Mouse (Mus musculus): Measurements from ENCODE around the gene Dhps. TPM values are rescaled to one million over a fixed set of nuclear protein-coding genes. Genes with fewer than 3 reads are reported as not detected.

Dhps gene
- polyA plus RNA-seq, 1 experiment from 2014 or later = 111 TPM

GRCm38 (mm10) chr8:85084633-85085032 lies 13.1 kb downstream of the Dhps start:
- no peaks in the 10 kb centered on the region for H3K9me3 ChIP-seq
- H3K4me1 ChIP-seq (replicated peaks) = peaks cover 34% of the 10 kb centered on the region
- H3K4me2 ChIP-seq = no peak overlapping the region
- 93% methylated on average over 8 of the region's 8 CpGs for WGBS
- no peak overlapping the region for H3K4me3 ChIP-seq
- no peak for ATAC-seq (ENCODE audit: low FRiP score, low read depth)
- no peak overlapping the region for H3K27ac ChIP-seq (replicated peaks)
- no peak overlapping the region for H3K9ac ChIP-seq
- no peaks in the 10 kb centered on the region for H3K27me3 ChIP-seq
- peaks cover 3% of the 10 kb centered on the region; the same call in 1 of the 2 replicates for H3K36me3 ChIP-seq

- no peaks in the 10 kb centered on the region for H3K27me3 ChIP-seq
- no peak overlapping the region for H3K4me3 ChIP-seq
- H3K4me1 ChIP-seq (replicated peaks) = peaks cover 28% of the 10 kb centered on the region
- H3K4me2 ChIP-seq = no peak overlapping the region
- H3K9me3 ChIP-seq = no peaks in the 10 kb centered on the region
- 76% methylated on average over 3 of the region's 3 CpGs for WGBS
- H3K27ac ChIP-seq (replicated peaks) = no peak overlapping the region
- H3K9ac ChIP-seq = no peak overlapping the region
- ATAC-seq (ENCODE audit: low FRiP score, low read depth) = no peak
- peaks cover 3% of the 10 kb centered on the region; the same call in 1 of the 2 replicates for H3K36me3 ChIP-seq
These were observed 14.7 kb downstream of the Dhps start for GRCm38 (mm10) chr8:85086238-85086637.

- Histone ChIP-seq H3K4me1 (replicated peaks) (peaks cover 5% of the 10 kb centered on the region), H3K9me3 (no peaks in the 10 kb centered on the region), H3K27ac (replicated peaks) (no peak overlapping the region), H3K9ac (no peak overlapping the region), H3K4me2 (no peak overlapping the region), H3K27me3 (no peaks in the 10 kb centered on the region), H3K4me3 (no peak overlapping the region), H3K36me3 (peaks cover 8% of the 10 kb centered on the region; the same call in 1 of the 2 replicates)
- WGBS = 82% methylated on average over 2 of the region's 2 CpGs
- no peak for ATAC-seq (ENCODE audit: low FRiP score, low read depth)
These were observed 17.2 kb downstream of the Dhps start for GRCm38 (mm10) chr8:85088771-85089170.

- ATAC-seq (ENCODE audit: low FRiP score, low read depth) = no peak
- WGBS = 90% methylated on average over 11 of the region's 11 CpGs
- Histone ChIP-seq H3K27me3 (no peaks in the 10 kb centered on the region), H3K36me3 (peaks cover 12% of the 10 kb centered on the region; the same call in 1 of the 2 replicates), H3K9me3 (no peaks in the 10 kb centered on the region), H3K9ac (no peak overlapping the region), H3K4me1 (replicated peaks) (no peaks in the 10 kb centered on the region), H3K27ac (replicated peaks) (no peak overlapping the region), H3K4me2 (no peak overlapping the region), H3K4me3 (no peak overlapping the region)
These were observed 19.3 kb downstream of the Dhps start for GRCm38 (mm10) chr8:85090856-85091255.

- H3K4me1 ChIP-seq (replicated peaks) = no peaks in the 10 kb centered on the region
- H3K36me3 ChIP-seq = peaks cover 14% of the 10 kb centered on the region; the same call in 1 of the 2 replicates
- no peaks in the 10 kb centered on the region for H3K9me3 ChIP-seq
- no peak overlapping the region for H3K27ac ChIP-seq (replicated peaks)
- no peak for ATAC-seq (ENCODE audit: low FRiP score, low read depth)
- H3K4me2 ChIP-seq = no peak overlapping the region
- 36% methylated on average over 20 of the region's 21 CpGs for WGBS
- H3K27me3 ChIP-seq = no peaks in the 10 kb centered on the region
- no peak overlapping the region for H3K9ac ChIP-seq
- no peak overlapping the region for H3K4me3 ChIP-seq
These were observed 20.1 kb downstream of the Dhps start for GRCm38 (mm10) chr8:85091526-85092090.

- H3K9ac ChIP-seq = no peak overlapping the region
- peaks cover 32% of the 10 kb centered on the region for H3K36me3 ChIP-seq
- whole genome bisulfite sequencing = 94% methylated on average over 13 of the region's 13 CpGs
- no peak overlapping the region for H3K4me3 ChIP-seq
- no peak overlapping the region for H3K4me2 ChIP-seq
- H3K27me3 ChIP-seq = no peaks in the 10 kb centered on the region
- ATAC-seq (ENCODE audit: low FRiP score, low read depth) = no peak
- no peaks in the 10 kb centered on the region for H3K4me1 ChIP-seq (replicated peaks)
- H3K27ac ChIP-seq (replicated peaks) = no peak overlapping the region
- H3K9me3 ChIP-seq = no peaks in the 10 kb centered on the region
These were observed 23.5 kb downstream of the Dhps start for GRCm38 (mm10) chr8:85095051-85095450.

GRCm38 (mm10) chr8:85095566-85095965 lies 24.0 kb downstream of the Dhps start:
- no peak overlapping the region for H3K4me2 ChIP-seq
- H3K9me3 ChIP-seq = no peaks in the 10 kb centered on the region
- peaks cover 32% of the 10 kb centered on the region for H3K36me3 ChIP-seq
- WGBS = 93% methylated on average over 7 of the region's 7 CpGs
- no peak overlapping the region for H3K9ac ChIP-seq
- H3K27ac ChIP-seq (replicated peaks) = no peak overlapping the region
- no peak overlapping the region for H3K4me3 ChIP-seq
- no peak for ATAC-seq (ENCODE audit: low FRiP score, low read depth)
- no peaks in the 10 kb centered on the region for H3K4me1 ChIP-seq (replicated peaks)
- H3K27me3 ChIP-seq = no peaks in the 10 kb centered on the region

GRCm38 (mm10) chr8:85096196-85096595 lies 24.6 kb downstream of the Dhps start:
- Histone ChIP-seq H3K9ac (no peak overlapping the region), H3K4me2 (no peak overlapping the region), H3K4me3 (no peak overlapping the region), H3K9me3 (no peaks in the 10 kb centered on the region), H3K36me3 (peaks cover 32% of the 10 kb centered on the region), H3K27me3 (no peaks in the 10 kb centered on the region), H3K27ac (replicated peaks) (no peak overlapping the region), H3K4me1 (replicated peaks) (no peaks in the 10 kb centered on the region)
- WGBS = 96% methylated on average over 16 of the region's 16 CpGs
- ATAC-seq (ENCODE audit: low FRiP score, low read depth) = no peak

GRCm38 (mm10) chr8:85096850-85097249 lies 25.3 kb downstream of the Dhps start:
- Histone ChIP-seq H3K4me2 (no peak overlapping the region), H3K4me1 (replicated peaks) (no peaks in the 10 kb centered on the region), H3K27ac (replicated peaks) (no peak overlapping the region), H3K9me3 (no peaks in the 10 kb centered on the region), H3K36me3 (peaks cover 32% of the 10 kb centered on the region), H3K4me3 (no peak overlapping the region), H3K9ac (no peak overlapping the region), H3K27me3 (no peaks in the 10 kb centered on the region)
- 92% methylated on average over 4 of the region's 4 CpGs for WGBS
- ATAC-seq (ENCODE audit: low FRiP score, low read depth) = no peak

- H3K9me3 ChIP-seq = no peaks in the 10 kb centered on the region
- no peak overlapping the region for H3K4me2 ChIP-seq
- H3K27ac ChIP-seq (replicated peaks) = no peak overlapping the region
- no peak for ATAC-seq (ENCODE audit: low FRiP score, low read depth)
- H3K9ac ChIP-seq = no peak overlapping the region
- H3K27me3 ChIP-seq = no peaks in the 10 kb centered on the region
- no peaks in the 10 kb centered on the region for H3K4me1 ChIP-seq (replicated peaks)
- no peak overlapping the region for H3K4me3 ChIP-seq
- peaks cover 27% of the 10 kb centered on the region for H3K36me3 ChIP-seq
- WGBS = 87% methylated on average over 4 of the region's 4 CpGs
These were observed 28.6 kb downstream of the Dhps start for GRCm38 (mm10) chr8:85100076-85100665.

GRCm38 (mm10) chr8:85113241-85113640 lies 41.7 kb downstream of the Dhps start:
- Histone ChIP-seq H3K4me2 (no peak overlapping the region), H3K9me3 (peaks cover 3% of the 10 kb centered on the region; the same call in 1 of the 2 replicates), H3K4me1 (replicated peaks) (no peaks in the 10 kb centered on the region), H3K27ac (replicated peaks) (no peak overlapping the region), H3K36me3 (peaks cover 46% of the 10 kb centered on the region), H3K9ac (no peak overlapping the region), H3K4me3 (no peak overlapping the region), H3K27me3 (no peaks in the 10 kb centered on the region)
- 95% methylated on average over 10 of the region's 10 CpGs for WGBS
- ATAC-seq (ENCODE audit: low FRiP score, low read depth) = no peak

- Histone ChIP-seq H3K9me3 (peaks cover 3% of the 10 kb centered on the region; the same call in 1 of the 2 replicates), H3K4me2 (no peak overlapping the region), H3K4me3 (no peak overlapping the region), H3K4me1 (replicated peaks) (peaks cover 7% of the 10 kb centered on the region; the same call in 1 of the 2 replicates), H3K36me3 (peaks cover 26% of the 10 kb centered on the region), H3K27ac (replicated peaks) (no peak overlapping the region), H3K9ac (no peak overlapping the region), H3K27me3 (no peaks in the 10 kb centered on the region)
- ATAC-seq (ENCODE audit: low FRiP score, low read depth) = no peak
- 79% methylated on average over 4 of the region's 4 CpGs for WGBS
These were observed 43.9 kb downstream of the Dhps start for GRCm38 (mm10) chr8:85115501-85115900.
